Mouse (Mus musculus): ENCODE data around the gene Dtx1. TPM values are rescaled to one million over a fixed set of nuclear protein-coding genes. Genes with fewer than 3 reads are reported as not detected.

Dtx1 gene
- polyA plus RNA-seq, 1 experiment from 2014 or later, result 1.7 TPM

DNA sequence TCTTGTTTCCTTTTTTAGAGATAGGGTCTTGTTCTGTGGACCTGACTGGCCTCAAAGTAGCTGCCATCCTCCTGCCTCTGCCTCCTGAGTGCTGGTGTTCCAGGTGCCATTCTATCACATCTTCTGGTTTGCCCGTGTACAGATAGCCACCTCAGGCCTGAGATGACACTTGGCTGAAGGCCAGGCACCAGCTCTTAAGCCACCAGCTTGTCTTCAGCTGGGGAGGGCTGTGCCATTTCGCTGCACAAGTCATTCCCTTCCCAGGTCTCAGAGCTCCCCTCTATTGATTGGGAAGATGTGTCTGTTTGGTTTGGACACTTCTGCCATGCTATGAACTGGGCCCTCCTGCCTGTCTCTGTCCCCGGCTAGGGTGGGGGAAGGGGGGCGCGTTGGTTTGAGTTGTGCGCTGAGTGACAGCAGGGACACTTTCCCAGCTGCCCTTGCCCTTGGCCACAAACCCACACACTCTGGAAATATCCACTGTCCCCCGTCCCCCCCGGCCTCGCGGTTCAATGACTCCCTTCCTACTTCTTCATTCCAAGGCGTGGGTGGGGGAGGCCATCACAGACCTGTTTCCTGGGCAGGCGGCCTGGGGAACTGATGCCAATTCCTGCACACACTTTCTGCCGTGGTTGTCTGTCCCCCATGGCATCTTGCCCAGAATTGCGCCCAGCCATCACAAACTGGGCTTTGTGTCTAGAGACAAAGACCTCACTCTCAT is 68.2 kb downstream of the Dtx1 start:
- DNase-seq (ENCODE audit: low spot score), result no peak
- Histone ChIP-seq H3K4me1 (peaks cover 2% of the 10 kb centered on the region), H3K4me3 (no peak overlapping the region), H3K9me3 (replicated peaks) (no peaks in the 10 kb centered on the region), H3K27me3 (ENCODE audit: low read depth, poor library complexity, severe bottlenecking) (peaks cover 27% of the 10 kb centered on the region), H3K36me3 (no peaks in the 10 kb centered on the region), H3K27ac (no peak overlapping the region)
- WGBS, result 87% methylated on average over 14 of the region's 14 CpGs

DNA sequence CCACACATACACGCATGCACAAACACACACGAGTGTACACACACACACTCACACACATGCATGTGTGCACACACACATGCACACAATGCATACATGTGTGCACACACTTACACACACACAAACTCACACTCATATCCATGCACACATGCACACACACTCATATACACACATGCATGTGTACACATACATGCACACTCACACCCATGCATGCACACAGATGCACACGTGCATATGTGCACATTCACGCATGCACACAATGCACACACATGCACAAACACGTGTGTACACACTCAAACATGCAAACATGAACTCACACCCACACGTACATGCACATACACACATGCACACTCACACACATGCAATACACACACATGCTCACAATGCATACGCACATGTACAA is 71.6 kb downstream of the Dtx1 start:
- H3K27me3 ChIP-seq (ENCODE audit: low read depth, poor library complexity, severe bottlenecking), result no peaks in the 10 kb centered on the region
- no peak overlapping the region for H3K27ac ChIP-seq
- no peak for DNase-seq (ENCODE audit: low spot score)
- H3K4me1 ChIP-seq, result no peaks in the 10 kb centered on the region
- H3K4me3 ChIP-seq, result no peak overlapping the region
- no peaks in the 10 kb centered on the region for H3K36me3 ChIP-seq
- WGBS, result 91% methylated on average over 7 of the region's 7 CpGs
- no peaks in the 10 kb centered on the region for H3K9me3 ChIP-seq (replicated peaks)

DNA sequence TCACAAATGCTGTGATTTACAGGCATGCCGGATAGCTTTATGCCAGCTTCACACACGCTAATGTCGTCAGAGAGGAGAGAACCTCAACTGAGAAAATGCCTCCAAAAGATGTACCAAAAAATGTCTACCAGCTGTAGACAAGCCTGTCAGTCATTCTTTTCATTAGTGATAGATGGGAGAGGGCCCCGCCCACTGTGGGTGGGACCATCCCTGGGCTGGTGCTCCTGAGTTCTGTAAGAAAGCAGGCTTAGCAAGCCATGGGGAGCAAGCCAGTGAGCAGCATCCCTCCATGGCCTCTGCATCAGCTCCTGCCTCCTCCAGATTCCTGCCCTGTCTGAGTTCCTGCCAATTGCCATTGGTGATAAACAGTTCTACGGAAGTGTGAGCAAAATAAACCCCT is 76.1 kb downstream of the Dtx1 start:
- 84% methylated on average over 5 of the region's 5 CpGs for WGBS
- no peak for DNase-seq (ENCODE audit: low spot score)
- no peak overlapping the region for H3K4me3 ChIP-seq

DNA sequence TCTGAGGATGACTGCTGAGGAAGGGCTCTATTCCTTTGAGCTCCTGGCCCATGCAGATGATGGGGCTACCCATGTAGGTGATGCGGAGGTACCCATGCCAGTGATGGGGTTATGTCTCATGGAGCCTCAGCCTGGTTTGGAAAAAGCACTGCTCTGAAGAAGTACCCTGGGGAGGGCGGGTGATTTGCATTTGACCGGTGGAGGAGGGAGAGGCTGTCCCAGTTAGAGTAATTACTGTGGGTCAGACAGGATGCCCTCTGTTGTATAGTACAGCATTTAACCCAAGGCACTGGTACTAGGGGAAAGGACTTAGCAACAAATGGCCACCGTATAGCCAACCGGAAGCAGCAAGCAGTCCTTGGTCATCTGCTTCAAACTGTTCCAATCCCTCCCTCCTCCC is 76.9 kb downstream of the Dtx1 start:
- H3K4me3 ChIP-seq, result no peak overlapping the region
- H3K9me3 ChIP-seq (replicated peaks), result no peaks in the 10 kb centered on the region
- WGBS, result 40% methylated on average over 5 of the region's 5 CpGs
- no peak overlapping the region for H3K27ac ChIP-seq
- DNase-seq (ENCODE audit: low spot score), result no peak
- H3K36me3 ChIP-seq, result no peaks in the 10 kb centered on the region; the same call in 1 of the 2 replicates
- H3K4me1 ChIP-seq, result peaks cover 6% of the 10 kb centered on the region; the same call in 1 of the 2 replicates
- H3K27me3 ChIP-seq (ENCODE audit: low read depth, poor library complexity, severe bottlenecking), result peaks cover 36% of the 10 kb centered on the region

More for the DNA sequence above, 76.1 kb downstream of the Dtx1 start:
- peaks cover 6% of the 10 kb centered on the region; the same call in 1 of the 2 replicates for H3K4me1 ChIP-seq
- H3K9me3 ChIP-seq (replicated peaks), result no peaks in the 10 kb centered on the region
- no peak overlapping the region for H3K27ac ChIP-seq
- peaks cover 28% of the 10 kb centered on the region for H3K27me3 ChIP-seq (ENCODE audit: low read depth, poor library complexity, severe bottlenecking)
- H3K36me3 ChIP-seq, result no peaks in the 10 kb centered on the region

DNA sequence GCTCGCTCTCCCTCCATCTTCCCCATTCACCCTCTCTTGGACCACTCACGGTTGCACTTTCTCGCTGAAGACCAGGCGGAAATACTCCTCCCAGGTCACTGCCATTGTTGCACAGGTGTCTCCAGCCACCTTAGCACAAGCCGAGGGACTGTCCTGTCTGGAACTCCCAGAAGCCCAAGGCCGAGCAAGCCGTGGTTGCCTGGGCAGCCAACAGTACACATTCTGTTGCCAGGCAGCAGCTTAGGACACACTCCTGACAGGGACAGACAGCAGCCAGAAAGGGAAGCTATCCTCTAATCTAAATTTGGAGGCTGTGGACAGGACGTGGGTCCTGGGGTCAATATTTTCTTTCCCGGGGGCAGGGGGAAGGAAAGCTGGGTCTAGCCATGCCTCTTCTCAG is 77.6 kb downstream of the Dtx1 start, which contains the start of gene Cfap73:
Cfap73 (minus strand) TSS at position 105 of the 400 bp plus-strand sequence.
- Histone ChIP-seq H3K27ac (no peak within 1 kb of the TSS), H3K36me3 (no peaks in the 10 kb centered on the region; the same call in 1 of the 2 replicates), H3K27me3 (ENCODE audit: low read depth, poor library complexity, severe bottlenecking) (peaks cover 43% of the 10 kb centered on the region), H3K4me3 (no peak within 1 kb of the TSS), H3K9me3 (replicated peaks) (no peaks in the 10 kb centered on the region), H3K4me1 (peaks cover 6% of the 10 kb centered on the region; the same call in 1 of the 2 replicates)
- no peak for DNase-seq (ENCODE audit: low spot score)
- 67% methylated on average over 9 of the region's 9 CpGs for WGBS

DNA sequence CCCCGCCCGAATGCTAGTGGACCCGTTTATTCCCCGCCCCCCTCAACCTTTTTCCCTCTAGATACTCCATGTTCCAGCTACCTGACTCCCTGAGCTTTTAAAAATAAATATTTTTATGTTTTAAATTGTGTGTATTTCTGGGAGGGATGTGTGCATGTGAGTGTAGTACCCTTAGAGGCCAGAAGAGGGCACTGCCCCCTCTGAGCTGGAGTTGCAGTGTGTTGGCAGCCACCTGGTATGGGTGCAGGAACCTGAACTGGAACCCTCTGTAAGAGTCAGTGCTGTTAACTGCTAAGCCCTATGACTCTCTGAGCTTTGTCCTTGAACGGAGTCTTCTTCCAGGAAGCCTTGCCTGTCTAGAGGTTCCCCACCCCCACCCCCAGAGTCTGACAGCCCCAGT is 79.8 kb downstream of the Dtx1 start:
- Histone ChIP-seq H3K9me3 (replicated peaks) (no peaks in the 10 kb centered on the region), H3K4me1 (peaks cover 6% of the 10 kb centered on the region; the same call in 1 of the 2 replicates), H3K27me3 (ENCODE audit: low read depth, poor library complexity, severe bottlenecking) (peaks cover 50% of the 10 kb centered on the region), H3K4me3 (0 out of 2 replicates have a peak overlapping the region, but pooled peaks have one; percentile 38), H3K27ac (no peak overlapping the region), H3K36me3 (peaks cover 21% of the 10 kb centered on the region)
- DNase-seq (ENCODE audit: low spot score), result no peak
- WGBS, result 91% methylated on average over 5 of the region's 5 CpGs

DNA sequence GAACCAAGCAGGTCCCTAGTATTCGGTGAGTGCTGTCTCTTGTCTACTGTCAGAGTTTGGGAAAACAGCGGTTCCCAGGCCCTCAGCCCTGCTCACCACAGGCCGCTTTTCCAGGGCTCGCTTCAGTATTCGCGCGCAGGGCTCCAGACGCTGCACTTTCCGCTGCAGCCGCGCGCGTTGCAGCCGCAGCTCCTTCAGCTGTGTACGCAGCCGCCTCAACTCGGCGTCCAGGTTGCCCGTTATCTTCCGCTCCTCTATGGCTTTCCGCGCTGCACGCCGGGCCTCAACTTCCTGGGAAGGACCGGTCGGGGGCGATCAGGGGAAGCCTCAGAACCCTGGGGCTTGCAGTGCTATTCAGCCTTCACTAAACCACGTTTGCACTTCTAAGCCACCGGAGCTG is 80.6 kb downstream of the Dtx1 start:
- H3K4me1 ChIP-seq, result peaks cover 13% of the 10 kb centered on the region
- H3K9me3 ChIP-seq (replicated peaks), result no peaks in the 10 kb centered on the region
- DNase-seq (ENCODE audit: low spot score), result no peak
- peaks cover 50% of the 10 kb centered on the region for H3K27me3 ChIP-seq (ENCODE audit: low read depth, poor library complexity, severe bottlenecking)
- H3K4me3 ChIP-seq, result peak overlapping the region; percentile 38
- peaks cover 28% of the 10 kb centered on the region for H3K36me3 ChIP-seq
- H3K27ac ChIP-seq, result no peak overlapping the region
- 11% methylated on average over 29 of the region's 29 CpGs for WGBS

Other genes with a start within 250 kb of the Dtx1 start
- gene Sdsl, start 239.1 kb downstream of the Dtx1 start, polyA plus RNA-seq (2016; fragmentation: Nextera tagmentation; extraction: Ambion mirVana), result 5.2 and 5.6 TPM in 2 replicates
- gene Sds, start 235.4 kb downstream of the Dtx1 start, polyA plus RNA-seq (2016; fragmentation: Nextera tagmentation; extraction: Ambion mirVana), result not detected in 2 replicates
- 41.3 and 43.1 TPM in 2 replicates for gene Plbd2, start 208.3 kb downstream of the Dtx1 start, polyA plus RNA-seq (2016; fragmentation: Nextera tagmentation; extraction: Ambion mirVana)
- gene Slc8b1, start 200.8 kb downstream of the Dtx1 start, polyA plus RNA-seq (2016; fragmentation: Nextera tagmentation; extraction: Ambion mirVana), result 3.7 and 4.4 TPM in 2 replicates
- gene Tpcn1, start 123.3 kb downstream of the Dtx1 start, polyA plus RNA-seq (2016; fragmentation: Nextera tagmentation; extraction: Ambion mirVana), result 12.3 and 13.2 TPM in 2 replicates
- gene Iqcd, start 122.9 kb downstream of the Dtx1 start, polyA plus RNA-seq (2016; fragmentation: Nextera tagmentation; extraction: Ambion mirVana), result 0.30 and 0.41 TPM in 2 replicates
- 17.5 and 19.5 TPM in 2 replicates for gene Rita1, start 99.3 kb downstream of the Dtx1 start, polyA plus RNA-seq (2016; fragmentation: Nextera tagmentation; extraction: Ambion mirVana)
- gene Ddx54, start 99.2 kb downstream of the Dtx1 start, polyA plus RNA-seq (2016; fragmentation: Nextera tagmentation; extraction: Ambion mirVana), result 58.1 and 62.6 TPM in 2 replicates
- not detected in 2 replicates for gene Cfap73, start 77.7 kb downstream of the Dtx1 start, polyA plus RNA-seq (2016; fragmentation: Nextera tagmentation; extraction: Ambion mirVana)
- 0.13 and 0.36 TPM in 2 replicates for gene Rasal1, start 63.1 kb downstream of the Dtx1 start, polyA plus RNA-seq (2016; fragmentation: Nextera tagmentation; extraction: Ambion mirVana)
- gene Oas2, start 37.9 kb upstream of the Dtx1 start, polyA plus RNA-seq (2016; fragmentation: Nextera tagmentation; extraction: Ambion mirVana), result not detected in 2 replicates
- gene Oas3, start 65.7 kb upstream of the Dtx1 start, polyA plus RNA-seq (2016; fragmentation: Nextera tagmentation; extraction: Ambion mirVana), result 0.14 TPM in 1 of 2 replicates, not detected in the other
- gene Oas1e, start 83.6 kb upstream of the Dtx1 start, polyA plus RNA-seq (2016; fragmentation: Nextera tagmentation; extraction: Ambion mirVana), result not detected in 2 replicates
- gene Oas1c, start 100.6 kb upstream of the Dtx1 start, polyA plus RNA-seq (2016; fragmentation: Nextera tagmentation; extraction: Ambion mirVana), result 0.23 and 0.43 TPM in 2 replicates
- gene Oas1f, start 135.4 kb upstream of the Dtx1 start, polyA plus RNA-seq (2016; fragmentation: Nextera tagmentation; extraction: Ambion mirVana), result not detected in 2 replicates
- gene Oas1h, start 149.5 kb upstream of the Dtx1 start, polyA plus RNA-seq (2016; fragmentation: Nextera tagmentation; extraction: Ambion mirVana), result not detected in 2 replicates
- 0.19 TPM in 1 of 2 replicates, not detected in the other for gene Oas1g, start 175.7 kb upstream of the Dtx1 start, polyA plus RNA-seq (2016; fragmentation: Nextera tagmentation; extraction: Ambion mirVana)
- gene Oas1a, start 195.6 kb upstream of the Dtx1 start, polyA plus RNA-seq (2016; fragmentation: Nextera tagmentation; extraction: Ambion mirVana), result 0.48 and 0.58 TPM in 2 replicates
- gene Oas1d, start 202.6 kb upstream of the Dtx1 start, polyA plus RNA-seq (2016; fragmentation: Nextera tagmentation; extraction: Ambion mirVana), result not detected in 2 replicates